Mouse (Mus musculus): ENCODE measurements around the gene Aoah.

GRCm38 (mm10) chr13:21035981-21036380 lies 242.1 kb downstream of the Aoah start:
- TF ChIP-seq CTCF (IDR thresholded peaks at IDR 0.05; ENCODE audit: low read depth, low read length) (no peak), POLR2A (IDR thresholded peaks at IDR 0.05; ENCODE audit: borderline replicate concordance, low read depth, low read length) (no peak)
